Mouse (Mus musculus): ENCODE measurements around the gene Rhox3a. TPM values are rescaled to one million over a fixed set of nuclear protein-coding genes. Genes with fewer than 3 reads are reported as not detected.

Gene Rhox3a
- not detected in 2 replicates for polyA plus RNA-seq (2015; fragmentation: Nextera tagmentation; extraction: Ambion mirVana)

DNA sequence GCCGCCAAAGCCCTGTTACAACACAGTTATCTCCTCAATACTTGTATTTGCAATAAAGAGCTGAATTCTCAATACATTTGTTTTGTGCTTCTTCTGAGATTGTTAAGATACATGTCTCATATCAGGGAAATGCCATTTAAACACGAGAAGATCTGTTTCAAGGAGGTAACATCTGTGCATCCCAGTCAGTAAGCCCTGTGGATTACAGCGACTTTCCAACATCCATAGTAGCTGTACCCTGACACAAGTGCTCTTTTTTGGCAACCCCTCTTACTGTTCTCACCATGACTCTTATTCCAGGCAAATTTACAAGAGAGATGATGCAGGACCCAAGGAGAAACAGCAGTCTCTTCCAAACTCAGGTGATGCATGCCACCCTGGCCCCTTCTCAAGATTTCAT is at the start of gene Rhox3a:
TSS of gene Rhox3a (plus strand) at position 301 of the 400 bp plus-strand sequence.

DNA sequence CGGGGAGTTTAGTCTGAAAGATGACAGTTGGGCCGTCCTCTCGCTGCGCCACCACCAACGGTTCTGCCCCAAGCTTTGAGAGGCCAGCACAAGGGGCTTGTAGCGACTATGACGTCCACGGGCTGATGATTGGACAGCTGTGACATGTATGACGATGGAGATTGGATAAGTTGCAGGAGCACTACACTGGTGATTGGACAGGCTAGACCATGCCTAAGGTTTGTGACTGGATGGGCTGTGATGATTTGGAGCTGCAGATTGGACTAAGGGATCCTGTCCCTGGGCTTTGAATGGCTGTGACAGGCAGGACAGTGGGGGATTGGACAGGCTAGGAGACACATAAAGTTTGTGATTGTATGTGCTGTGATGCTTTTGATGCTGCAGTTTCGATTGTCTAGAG is 38.8 kb upstream of the Rhox3a start, which contains the start of gene Gm9:
TSS of gene Gm9 (minus strand) at position 101 of the 400 bp plus-strand sequence.

DNA sequence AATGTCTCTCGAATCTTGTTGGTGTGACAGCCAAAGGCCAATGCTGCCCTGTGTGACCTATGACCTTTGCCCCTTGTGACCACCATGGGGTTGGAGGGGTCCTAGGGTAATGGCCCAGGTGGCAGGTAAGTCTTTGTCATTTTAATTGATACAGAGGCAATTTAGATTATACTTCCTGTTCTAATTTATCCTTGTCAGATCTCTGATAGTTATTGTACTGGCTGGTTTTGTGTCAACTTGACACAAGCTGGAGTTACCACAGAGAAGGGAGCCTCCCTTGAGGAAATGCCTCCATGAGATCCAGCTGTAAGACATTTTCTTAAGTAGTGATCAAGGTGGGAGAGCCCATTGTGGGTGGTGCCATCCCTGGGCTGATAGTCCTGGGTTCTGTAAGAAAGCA is 27.6 kb upstream of the Rhox3a start, which contains the start of gene Rhox1:
TSS of gene Rhox1 (minus strand) at position 101 of the 400 bp plus-strand sequence.

DNA sequence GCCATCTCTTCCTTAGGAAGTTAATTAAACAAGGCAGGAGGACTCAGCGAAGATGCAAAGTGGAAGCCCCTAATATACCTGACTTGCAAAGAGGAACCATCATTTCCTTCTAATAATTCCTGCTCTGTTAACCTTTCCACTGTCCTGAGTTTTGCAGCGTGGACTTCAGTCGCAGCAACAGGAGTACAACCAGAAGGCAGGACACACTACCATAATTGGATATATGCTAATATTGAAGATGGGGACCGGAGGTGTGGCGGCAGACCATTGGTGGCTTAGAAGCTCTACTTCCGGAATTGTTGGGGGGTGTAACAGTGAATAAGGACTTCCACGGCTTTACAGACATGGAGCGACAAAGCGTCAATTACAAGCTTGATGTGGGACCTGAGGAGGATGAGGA is 5.0 kb upstream of the Rhox3a start, which contains the start of gene Rhox2a:
TSS of gene Rhox2a (plus strand) at position 301 of the 400 bp plus-strand sequence.

DNA sequence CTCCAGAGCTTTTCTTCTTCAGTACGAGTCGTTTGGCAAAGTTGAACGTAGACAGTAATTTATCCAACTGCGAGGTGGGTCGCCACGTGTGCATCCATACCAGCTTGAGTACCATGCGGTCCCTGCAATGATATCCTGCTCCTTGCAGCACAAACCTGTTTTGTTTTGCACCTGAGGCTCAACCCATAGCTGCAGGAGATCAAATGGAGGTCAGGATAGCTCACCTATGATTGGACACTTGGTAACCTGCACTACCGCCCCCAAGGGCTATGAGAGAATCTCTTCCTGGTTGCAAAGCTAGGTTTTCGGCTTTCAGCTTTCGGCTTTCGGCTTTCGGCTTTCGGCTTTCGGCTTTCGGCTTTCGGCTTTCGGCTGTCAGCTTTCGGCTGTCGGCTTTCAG is 15.3 kb downstream of the Rhox3a start, which contains the start of gene Rhox4a:
TSS of gene Rhox4a (plus strand) at position 301 of the 400 bp plus-strand sequence.

Other genes with a start within 250 kb of the Rhox3a start
- 0.33 and 0.66 TPM in 2 replicates for gene Sowahd, start 201.1 kb upstream of the Rhox3a start, polyA plus RNA-seq (2015; fragmentation: Nextera tagmentation; extraction: Ambion mirVana)
- 810 and 1,409 TPM in 2 replicates for gene Rpl39, start 164.5 kb upstream of the Rhox3a start, polyA plus RNA-seq (2015; fragmentation: Nextera tagmentation; extraction: Ambion mirVana)
- gene Upf3b, start 139.6 kb upstream of the Rhox3a start, polyA plus RNA-seq (2015; fragmentation: Nextera tagmentation; extraction: Ambion mirVana): 13.0 and 17.0 TPM in 2 replicates
- gene Nkap, start 123.1 kb upstream of the Rhox3a start, polyA plus RNA-seq (2015; fragmentation: Nextera tagmentation; extraction: Ambion mirVana): 11.6 and 12.9 TPM in 2 replicates
- gene Akap14, start 81.1 kb upstream of the Rhox3a start, polyA plus RNA-seq (2015; fragmentation: Nextera tagmentation; extraction: Ambion mirVana): 0.16 TPM in 1 of 2 replicates, not detected in the other
- 789 and 799 TPM in 2 replicates for gene Ndufa1, start 58.8 kb upstream of the Rhox3a start, polyA plus RNA-seq (2015; fragmentation: Nextera tagmentation; extraction: Ambion mirVana)
- gene Rnf113a1, start 58.7 kb upstream of the Rhox3a start, polyA plus RNA-seq (2015; fragmentation: Nextera tagmentation; extraction: Ambion mirVana): 8.5 and 9.6 TPM in 2 replicates
- gene Gm9, start 38.9 kb upstream of the Rhox3a start, polyA plus RNA-seq (2015; fragmentation: Nextera tagmentation; extraction: Ambion mirVana): not detected in 2 replicates
- gene Rhox1, start 27.7 kb upstream of the Rhox3a start, polyA plus RNA-seq (2015; fragmentation: Nextera tagmentation; extraction: Ambion mirVana): not detected in 2 replicates
- not detected in 2 replicates for gene Rhox2a, start 4.9 kb upstream of the Rhox3a start, polyA plus RNA-seq (2015; fragmentation: Nextera tagmentation; extraction: Ambion mirVana)
- gene Rhox4a, start 15.4 kb downstream of the Rhox3a start, polyA plus RNA-seq (2015; fragmentation: Nextera tagmentation; extraction: Ambion mirVana): not detected in 2 replicates
- gene Rhox3a2, start 130.1 kb downstream of the Rhox3a start, polyA plus RNA-seq (2015; fragmentation: Nextera tagmentation; extraction: Ambion mirVana): not detected in 2 replicates
- not detected in 2 replicates for gene Rhox4a2, start 140.9 kb downstream of the Rhox3a start, polyA plus RNA-seq (2015; fragmentation: Nextera tagmentation; extraction: Ambion mirVana)
- not detected in 2 replicates for gene Rhox2b, start 162.1 kb downstream of the Rhox3a start, polyA plus RNA-seq (2015; fragmentation: Nextera tagmentation; extraction: Ambion mirVana)
- not detected in 2 replicates for gene Rhox4b, start 182.6 kb downstream of the Rhox3a start, polyA plus RNA-seq (2015; fragmentation: Nextera tagmentation; extraction: Ambion mirVana)
- gene Rhox2c, start 203.8 kb downstream of the Rhox3a start, polyA plus RNA-seq (2015; fragmentation: Nextera tagmentation; extraction: Ambion mirVana): not detected in 2 replicates
- not detected in 2 replicates for gene Rhox3c, start 208.7 kb downstream of the Rhox3a start, polyA plus RNA-seq (2015; fragmentation: Nextera tagmentation; extraction: Ambion mirVana)
- gene Rhox4c, start 230.4 kb downstream of the Rhox3a start, polyA plus RNA-seq (2015; fragmentation: Nextera tagmentation; extraction: Ambion mirVana): not detected in 2 replicates
- not detected in 2 replicates for gene Rhox2d, start 243.5 kb downstream of the Rhox3a start, polyA plus RNA-seq (2015; fragmentation: Nextera tagmentation; extraction: Ambion mirVana)

Data from adrenal gland, postnatal 0 days (tissue).